Mouse (Mus musculus) intestine, embryonic 15.5 days (tissue): ENCODE measurements around the gene Pus10. TPM values are rescaled to one million over a fixed set of nuclear protein-coding genes. Genes with fewer than 3 reads are reported as not detected.
A peak's percentile ranks its signal among the peaks of the same experiment; 100 is the strongest.

Source experiments
- ATAC-seq: fragments of 200-750 bp; cut with Nextera tagmentation; 2 replicates; pipeline ENCODE4 v1.8.0; 2017; ENCODE audit warnings: moderate TSS enrichment, moderate library complexity
- H3K27ac ChIP-seq: fragments of 300-500 bp; sonication (generic); 2 replicates; pipeline ENCODE4 v1.5.1; 2015; ENCODE audit warnings: mild to moderate bottlenecking, inconsistent platforms
- H3K27me3 ChIP-seq: fragments of 300-500 bp; sonication (generic); replicated peaks from 2 replicates; pipeline ENCODE4 v1.6.1; 2015; ENCODE audit warnings: inconsistent platforms
- H3K36me3 ChIP-seq: fragments of 300-500 bp; sonication (generic); 2 replicates; pipeline ENCODE4 v1.6.1; 2015; ENCODE audit warnings: inconsistent platforms
- H3K4me1 ChIP-seq: fragments of 300-500 bp; sonication (generic); replicated peaks from 2 replicates; pipeline ENCODE4 v1.6.1; 2015; ENCODE audit warnings: inconsistent platforms
- H3K4me2 ChIP-seq: fragments of 300-500 bp; sonication (generic); replicated peaks from 2 replicates; pipeline ENCODE4 v1.6.1; 2015; ENCODE audit warnings: mild to moderate bottlenecking, inconsistent platforms
- H3K4me3 ChIP-seq: fragments of 300-500 bp; sonication (generic); replicated peaks from 2 replicates; pipeline ENCODE4 v1.5.1; 2015; ENCODE audit warnings: inconsistent platforms
- H3K9ac ChIP-seq: fragments of 300-500 bp; sonication (generic); 2 replicates; pipeline ENCODE4 v1.6.1; 2015; ENCODE audit warnings: inconsistent platforms
- H3K9me3 ChIP-seq: fragments of 300-500 bp; sonication (generic); 2 replicates; pipeline ENCODE4 v1.6.1; 2016; ENCODE audit warnings: inconsistent platforms
- WGBS: fragments of 180-500 bp; shearing (Covaris S2); methylation state at CpG from one replicate; pipeline ENCODE4 v1.1.7; 2015; 5-methylcytosine and 5-hydroxymethylcytosine counted together
- polyA plus RNA-seq: library from polyadenylated mRNA; unstranded; fragments of >200 nt; fragmentation: Nextera tagmentation; extraction: Ambion mirVana; gene quantifications from 2 replicates; pipeline ENCODE4 v1.2.1, GENCODE M21; 2015

Pus10 gene
- polyA plus RNA-seq, 1 experiment from 2014 or later: 24.2 TPM

DNA sequence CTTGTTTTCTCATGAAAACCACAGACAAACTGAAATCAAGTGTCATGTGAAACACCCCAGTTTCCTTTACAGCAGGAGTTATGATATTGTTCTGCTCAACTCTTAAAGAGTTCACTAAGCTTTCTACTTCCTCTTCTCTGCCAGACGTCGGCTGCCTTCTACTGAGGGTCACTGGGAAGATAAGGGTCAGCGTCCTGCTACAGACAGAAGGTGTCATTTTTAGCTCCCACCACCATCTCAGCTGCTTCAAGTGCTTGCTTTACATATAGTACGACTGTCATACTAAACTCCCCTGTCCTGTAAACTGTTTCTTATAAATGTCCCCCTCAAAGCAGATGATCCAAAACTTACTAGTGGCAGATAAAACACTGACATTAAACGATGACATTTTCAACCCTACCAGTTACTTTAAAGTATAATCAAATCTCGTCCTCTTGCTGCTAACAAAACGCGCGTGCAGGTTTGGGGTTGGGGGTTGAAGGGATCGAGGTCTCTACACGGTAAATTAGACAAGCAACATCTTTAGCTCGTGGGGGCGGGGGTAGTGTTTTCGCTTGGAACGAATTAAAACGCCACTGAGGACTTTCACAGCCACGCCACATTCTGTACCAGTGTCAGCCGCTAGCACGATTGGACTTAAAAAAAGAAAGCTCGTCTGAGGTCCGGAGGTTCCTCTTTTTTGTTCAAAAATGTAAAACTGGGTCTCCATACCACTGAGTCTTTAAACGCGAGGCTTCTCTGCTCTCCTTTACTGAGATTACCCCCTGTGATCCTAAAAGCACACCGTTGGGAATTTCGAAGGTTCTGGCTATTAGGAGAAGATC lies 104.4 kb downstream of the Pus10 start:
- Histone ChIP-seq H3K4me1 (no peaks in the 10 kb centered on the region), H3K9ac (peak overlapping the region; percentile 74), H3K9me3 (no peaks in the 10 kb centered on the region), H3K27ac (peak overlapping the region; percentile 97), H3K27me3 (no peaks in the 10 kb centered on the region), H3K4me2 (peak overlapping the region; percentile 74), H3K36me3 (no peaks in the 10 kb centered on the region), H3K4me3 (peak overlapping the region; percentile 76)
- ATAC-seq: peak; percentile 1
- under 1% methylated on average over 25 of the region's 25 CpGs for WGBS

DNA sequence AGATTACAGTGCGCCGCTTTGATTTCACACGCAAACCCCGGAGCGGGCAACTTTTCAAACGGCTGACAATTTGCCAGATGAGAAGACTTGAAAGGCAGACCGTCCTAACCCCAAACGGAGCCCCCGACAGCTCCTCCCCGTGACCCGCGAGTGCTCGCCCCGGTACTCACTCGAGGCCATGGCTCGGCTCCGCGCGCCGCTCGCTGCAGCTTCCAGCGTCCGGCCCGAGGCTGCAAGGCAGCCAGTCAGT lies 105.0 kb downstream of the Pus10 start:
- Histone ChIP-seq H3K4me2 (peak overlapping the region; percentile 74), H3K9me3 (no peaks in the 10 kb centered on the region), H3K4me3 (peak overlapping the region; percentile 76), H3K27ac (peak overlapping the region; percentile 97), H3K4me1 (no peaks in the 10 kb centered on the region), H3K9ac (peak overlapping the region; percentile 74), H3K36me3 (no peaks in the 10 kb centered on the region), H3K27me3 (no peaks in the 10 kb centered on the region)
- no peak; the same call in 1 of the 2 replicates for ATAC-seq
- WGBS: under 1% methylated on average over 24 of the region's 24 CpGs

DNA sequence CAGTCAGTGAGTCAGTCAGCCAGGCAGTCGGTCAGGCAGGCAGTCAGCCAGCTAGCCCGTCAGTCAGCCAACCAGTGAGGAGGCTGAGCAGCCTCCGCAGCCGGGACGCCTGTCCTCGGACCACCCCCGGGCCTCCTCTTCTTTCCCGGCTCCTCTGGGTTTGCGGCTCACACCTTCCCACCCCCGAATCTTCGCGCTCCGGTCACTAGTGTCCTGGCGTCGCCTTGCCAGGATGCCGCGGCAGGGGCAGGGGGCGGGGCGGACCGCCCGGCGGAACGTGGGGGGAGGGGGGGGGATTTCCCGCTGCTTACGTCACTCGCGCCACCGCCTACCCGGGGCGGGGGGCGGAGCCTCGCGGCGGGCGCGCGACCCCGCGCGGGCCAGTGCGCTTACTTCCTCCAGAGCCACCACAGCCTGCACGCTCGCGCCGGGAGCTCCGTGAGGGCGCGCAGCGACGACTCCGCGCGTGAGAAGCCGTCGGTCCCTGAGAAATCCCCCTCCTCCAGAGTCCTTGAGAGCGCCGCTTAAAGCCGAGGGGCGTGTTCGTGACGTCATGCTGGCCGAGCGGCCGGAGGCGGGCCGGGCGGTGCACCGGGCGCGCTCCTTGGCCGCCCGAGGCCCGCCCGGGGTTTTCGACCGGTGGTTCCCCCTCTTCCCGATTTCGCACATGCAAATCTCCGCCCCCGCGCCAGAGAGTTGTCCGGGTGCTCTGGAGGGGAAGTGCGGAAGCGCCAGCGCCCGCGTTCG lies 105.5 kb downstream of the Pus10 start, which contains the start of gene Rel:
Gene Rel, minus strand, starts transcription at position 211 of the 747 bp plus-strand sequence.
- H3K36me3 ChIP-seq: no peaks in the 10 kb centered on the region
- peak within 1 kb of the TSS; percentile 97 for H3K27ac ChIP-seq
- no peaks in the 10 kb centered on the region for H3K27me3 ChIP-seq
- under 1% methylated on average over 88 of the region's 88 CpGs for WGBS
- peak within 1 kb of the TSS; percentile 74 for H3K9ac ChIP-seq
- no peaks in the 10 kb centered on the region for H3K4me1 ChIP-seq
- ATAC-seq: peak; percentile 95
- H3K9me3 ChIP-seq: no peaks in the 10 kb centered on the region
- H3K4me3 ChIP-seq: peak within 1 kb of the TSS; percentile 76
- peak within 1 kb of the TSS; percentile 74 for H3K4me2 ChIP-seq

GRCm38 (mm10) chr11:23771507-23772097 lies 106.1 kb downstream of the Pus10 start:
- peak overlapping the region; percentile 76 for H3K4me3 ChIP-seq
- peak overlapping the region; percentile 74 for H3K4me2 ChIP-seq
- H3K9me3 ChIP-seq: no peaks in the 10 kb centered on the region
- no peaks in the 10 kb centered on the region for H3K4me1 ChIP-seq
- no peaks in the 10 kb centered on the region for H3K36me3 ChIP-seq
- peak overlapping the region; percentile 97 for H3K27ac ChIP-seq
- peak; percentile 33 for ATAC-seq
- WGBS: 6% methylated on average over 21 of the region's 21 CpGs
- H3K9ac ChIP-seq: peak overlapping the region; percentile 74
- no peaks in the 10 kb centered on the region for H3K27me3 ChIP-seq

DNA sequence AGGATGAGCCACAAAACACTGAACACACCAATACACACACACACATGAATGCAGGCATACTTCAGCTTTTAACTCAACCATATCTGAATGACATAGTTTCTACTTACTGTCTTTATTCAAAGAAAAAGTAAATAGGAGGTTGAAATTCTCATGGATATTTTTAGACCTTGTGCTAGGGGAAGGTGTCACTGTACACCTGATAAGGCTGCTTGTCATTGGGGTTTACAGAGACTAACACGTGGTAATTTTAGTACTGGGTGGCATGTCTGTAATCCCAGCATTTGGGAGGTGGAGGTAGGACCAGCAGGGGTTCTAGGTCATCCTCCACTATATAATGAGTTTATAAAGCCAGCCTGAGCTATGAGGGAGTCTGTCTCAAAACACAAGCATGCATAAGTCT lies 107.0 kb downstream of the Pus10 start:
- WGBS: 47% methylated on average over 1 of the region's 1 CpGs
- H3K36me3 ChIP-seq: no peaks in the 10 kb centered on the region
- no peaks in the 10 kb centered on the region for H3K9me3 ChIP-seq
- H3K9ac ChIP-seq: no peak overlapping the region
- H3K4me2 ChIP-seq: no peak overlapping the region
- ATAC-seq: no peak
- no peak overlapping the region for H3K4me3 ChIP-seq
- H3K27ac ChIP-seq: no peak overlapping the region
- H3K4me1 ChIP-seq: no peaks in the 10 kb centered on the region
- no peaks in the 10 kb centered on the region for H3K27me3 ChIP-seq

- H3K27ac ChIP-seq: no peak overlapping the region
- ATAC-seq: no peak
- H3K4me1 ChIP-seq: no peaks in the 10 kb centered on the region
- WGBS: 83% methylated on average over 8 of the region's 8 CpGs
- no peaks in the 10 kb centered on the region for H3K36me3 ChIP-seq
- no peak overlapping the region for H3K9ac ChIP-seq
- no peak overlapping the region for H3K4me2 ChIP-seq
- no peak overlapping the region for H3K4me3 ChIP-seq
- H3K9me3 ChIP-seq: no peaks in the 10 kb centered on the region
- H3K27me3 ChIP-seq: no peaks in the 10 kb centered on the region
These were observed 113.3 kb downstream of the Pus10 start for GRCm38 (mm10) chr11:23778787-23779201.

DNA sequence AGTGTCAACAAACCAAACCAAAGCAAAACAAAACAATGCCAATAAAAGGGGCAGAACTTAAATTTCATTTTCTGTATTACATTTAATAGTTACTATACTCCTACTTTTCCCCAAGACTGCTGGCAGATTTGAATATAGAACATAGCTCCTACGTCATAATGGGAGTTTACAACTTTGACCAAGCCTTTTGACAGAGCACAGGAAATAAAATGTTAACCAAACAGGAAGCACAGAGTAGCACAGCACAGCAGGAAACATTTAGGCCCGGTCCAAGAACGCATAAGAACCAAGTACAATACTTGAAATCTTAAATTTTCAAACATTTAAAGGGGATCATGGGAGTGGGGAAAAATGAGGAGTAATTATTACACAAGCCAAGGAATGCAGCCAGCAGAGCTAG lies 116.6 kb downstream of the Pus10 start:
- no peaks in the 10 kb centered on the region for H3K27me3 ChIP-seq
- no peaks in the 10 kb centered on the region for H3K4me1 ChIP-seq
- H3K27ac ChIP-seq: no peak overlapping the region
- H3K4me2 ChIP-seq: no peak overlapping the region
- no peaks in the 10 kb centered on the region for H3K9me3 ChIP-seq
- no peak overlapping the region for H3K9ac ChIP-seq
- no peak for ATAC-seq
- no peak overlapping the region for H3K4me3 ChIP-seq
- WGBS: 68% methylated on average over 3 of the region's 3 CpGs
- H3K36me3 ChIP-seq: no peaks in the 10 kb centered on the region

Other genes starting within 250 kb of the Pus10 start
- 62.1 and 68.1 TPM in 2 replicates for gene Ahsa2, start 167.6 kb upstream of the Pus10 start, polyA plus RNA-seq
- gene 1700093K21Rik, start 144.5 kb upstream of the Pus10 start, polyA plus RNA-seq: not detected in 2 replicates
- 24.6 and 28.4 TPM in 2 replicates for gene 0610010F05Rik, start 32.0 kb upstream of the Pus10 start, polyA plus RNA-seq
- 31.1 and 38.0 TPM in 2 replicates for gene Pex13, start 285 bp downstream of the Pus10 start, polyA plus RNA-seq
- gene Rel, start 105.3 kb downstream of the Pus10 start, polyA plus RNA-seq: 0.73 and 0.80 TPM in 2 replicates
- 10.5 and 12.7 TPM in 2 replicates for gene Papolg, start 229.6 kb downstream of the Pus10 start, polyA plus RNA-seq